Mouse (Mus musculus) stomach, postnatal 0 days (tissue): ENCODE results near the gene E130114P18Rik.

Experiments used
- CTCF ChIP-seq: IDR thresholded peaks from 2 replicates; pipeline ENCODE4 v1.5.1; 2016; ENCODE audit warnings: antibody characterized with exemption, low read depth, mild to moderate bottlenecking, moderate library complexity
- EP300 ChIP-seq: optimal IDR thresholded peaks from 2 replicates; pipeline ENCODE3; 2016; ENCODE audit warnings: antibody characterized with exemption

DNA sequence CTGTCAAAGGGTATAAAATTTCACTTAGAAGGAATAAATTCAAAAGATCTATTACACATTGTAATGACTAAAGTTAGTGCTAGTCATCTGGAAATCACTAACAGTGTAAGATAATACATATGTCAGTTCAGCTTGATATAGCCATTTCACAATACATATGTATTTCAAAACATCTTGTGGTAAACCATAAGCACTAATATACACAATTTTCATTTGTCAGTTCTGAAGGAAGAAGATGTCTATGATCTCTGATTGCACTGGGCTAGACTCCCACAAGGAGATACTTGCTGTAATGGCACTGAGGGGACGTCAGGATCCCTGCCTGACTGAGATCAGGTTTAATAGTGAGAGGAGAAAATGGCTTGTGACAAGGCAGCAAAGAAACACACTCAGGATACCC is 44.5 kb downstream of the E130114P18Rik start:
- TF ChIP-seq CTCF (no peak), EP300 (no peak)
